Mouse (Mus musculus): ENCODE measurements around the gene Gm4301. TPM values are rescaled to one million over a fixed set of nuclear protein-coding genes. Genes with fewer than 3 reads are reported as not detected.

Gene Gm4301
- polyA plus RNA-seq, 1 experiment from 2014 or later, result not detected

Other genes starting within 250 kb of the Gm4301 start
- gene Gm4302, start 5.2 kb downstream of the Gm4301 start, polyA plus RNA-seq (2014; fragmentation: Nextera tagmentation; extraction: Ambion mirVana), result not detected in 2 replicates
- not detected in 2 replicates for gene Gm4303, start 10.3 kb downstream of the Gm4301 start, polyA plus RNA-seq (2014; fragmentation: Nextera tagmentation; extraction: Ambion mirVana)
- not detected in 2 replicates for gene Gm4305, start 15.4 kb downstream of the Gm4301 start, polyA plus RNA-seq (2014; fragmentation: Nextera tagmentation; extraction: Ambion mirVana)
- not detected in 2 replicates for gene Gm4307, start 25.7 kb downstream of the Gm4301 start, polyA plus RNA-seq (2014; fragmentation: Nextera tagmentation; extraction: Ambion mirVana)
- not detected in 2 replicates for gene Gm4312, start 46.9 kb downstream of the Gm4301 start, polyA plus RNA-seq (2014; fragmentation: Nextera tagmentation; extraction: Ambion mirVana)
- gene Tmtc3, start 151.7 kb downstream of the Gm4301 start, polyA plus RNA-seq (2014; fragmentation: Nextera tagmentation; extraction: Ambion mirVana), result 32.7 and 36.3 TPM in 2 replicates
- 5.4 and 7.8 TPM in 2 replicates for gene Cep290, start 151.9 kb downstream of the Gm4301 start, polyA plus RNA-seq (2014; fragmentation: Nextera tagmentation; extraction: Ambion mirVana)